Mouse (Mus musculus) lung, postnatal 0 days (tissue): ENCODE measurements at regions not wholly inside any gene's neighbourhood (a gene's known extent, or its start where the extent isn't known, plus 50 kb on each side); places are given as distances from the start of the nearest gene placed in this dataset.

ENCODE experiments used
- ATAC-seq: fragments of 200-750 bp; cut with Nextera tagmentation; 2 replicates; pipeline ENCODE4 v1.8.0; 2017; ENCODE audit warnings: moderate library complexity
- DNase-seq: peaks from one replicate; pipeline ENCODE4 v3.0.0-alpha.2; 2016; ENCODE audit warnings: low spot score
- H3K27ac ChIP-seq: fragments of 300-500 bp; sonication (generic); 2 replicates; pipeline ENCODE4 v1.5.1; 2014; ENCODE audit warnings: antibody characterized with exemption, mild to moderate bottlenecking, low read length, mixed read lengths
- H3K27me3 ChIP-seq: fragments of 300-500 bp; sonication (generic); replicated peaks from 2 replicates; pipeline ENCODE4 v1.6.1; 2014; ENCODE audit warnings: low read length, mixed read lengths; ENCODE audit not compliant: insufficient read depth
- H3K36me3 ChIP-seq: fragments of 300-500 bp; sonication (generic); 2 replicates; pipeline ENCODE4 v1.6.1; 2014; ENCODE audit warnings: low read length, mixed read lengths; ENCODE audit not compliant: insufficient read depth
- H3K4me1 ChIP-seq: fragments of 300-500 bp; sonication (generic); 2 replicates; pipeline ENCODE4 v1.6.1; 2014; ENCODE audit warnings: antibody characterized with exemption, low read depth, low read length, mixed read lengths; ENCODE audit not compliant: insufficient read depth
- H3K4me2 ChIP-seq: fragments of 300-500 bp; sonication (generic); replicated peaks from 2 replicates; pipeline ENCODE4 v1.6.1; 2014; ENCODE audit warnings: low read depth, mild to moderate bottlenecking, low read length, moderate library complexity, mixed read lengths
- H3K4me3 ChIP-seq: fragments of 300-500 bp; sonication (generic); 2 replicates; pipeline ENCODE4 v1.5.1; 2014; ENCODE audit warnings: low read depth, low read length
- H3K9ac ChIP-seq: fragments of 300-500 bp; sonication (generic); replicated peaks from 2 replicates; pipeline ENCODE4 v1.6.1; 2014; ENCODE audit warnings: low read depth, mild to moderate bottlenecking
- H3K9me3 ChIP-seq: fragments of 300-500 bp; sonication (generic); 2 replicates; pipeline ENCODE4 v1.6.1; 2016; ENCODE audit warnings: low read length, mixed read lengths
- CTCF ChIP-seq: IDR thresholded peaks from 2 replicates; pipeline ENCODE4 v1.5.1; 2016; ENCODE audit warnings: antibody characterized with exemption, mild to moderate bottlenecking
- EP300 ChIP-seq: IDR thresholded peaks from 2 replicates; pipeline ENCODE4 v1.6.1; 2016; ENCODE audit warnings: antibody characterized with exemption, mild to moderate bottlenecking, control low read depth
- WGBS: fragments of 180-500 bp; shearing (Covaris S2); extraction: QIAGEN DNeasy Blood & Tissue Kit; methylation state at CpG from one replicate; pipeline ENCODE4 v1.1.7; 2014; 5-methylcytosine and 5-hydroxymethylcytosine counted together

DNA sequence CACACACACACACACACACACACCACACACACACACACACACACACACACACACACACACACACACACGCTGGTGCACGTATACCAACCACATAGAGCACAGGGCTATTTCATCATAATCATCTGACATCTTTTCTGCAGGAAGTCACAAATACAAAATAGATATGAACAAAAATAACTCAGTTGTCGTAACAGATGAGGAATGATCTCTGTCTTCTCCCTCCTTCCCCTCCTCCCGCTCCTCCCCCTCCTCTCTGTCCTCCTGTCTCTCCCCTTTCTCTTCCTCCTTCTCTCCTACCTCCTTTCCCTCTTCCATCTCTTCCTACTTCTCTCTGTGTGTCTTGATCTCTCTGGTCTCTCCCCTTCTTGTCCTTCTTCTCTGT, 85.2 kb upstream of the Bmp2k start:
- Histone ChIP-seq H3K9me3 (no peaks in the 10 kb centered on the region), H3K4me3 (no peak overlapping the region), H3K4me2 (0 out of 2 replicates have a peak overlapping the region, but pooled peaks have one; percentile 30), H3K9ac (no peak overlapping the region), H3K4me1 (peaks cover 3% of the 10 kb centered on the region; the same call in 1 of the 2 replicates), H3K27ac (peak overlapping the region; percentile 86), H3K36me3 (no peaks in the 10 kb centered on the region), H3K27me3 (no peaks in the 10 kb centered on the region)
- WGBS = 37% methylated on average over 4 of the region's 4 CpGs
- DNase-seq (peak; percentile 86), ATAC-seq (peak; percentile 41)
- TF ChIP-seq EP300 (no peak), CTCF (no peak)

DNA sequence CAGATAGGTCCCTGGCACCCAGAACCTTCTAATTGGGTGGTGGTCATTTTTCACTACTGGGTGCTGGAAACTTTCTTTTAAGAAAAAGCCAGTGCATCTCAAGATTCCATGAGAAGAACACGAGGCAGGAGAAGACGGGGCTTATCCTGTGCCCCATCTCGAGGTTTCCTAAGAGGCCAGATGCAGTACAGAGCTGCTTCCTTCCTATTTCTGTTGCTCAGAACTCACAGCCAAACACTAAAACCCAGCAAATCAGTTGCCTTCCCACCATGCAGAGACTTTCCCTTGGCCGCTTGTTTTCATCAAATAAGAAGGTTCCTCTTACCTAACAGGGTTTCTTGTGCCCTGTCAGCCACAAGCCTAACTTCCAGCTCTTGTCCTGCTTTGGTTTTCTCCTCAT, 84.7 kb upstream of the Bmp2k start:
- peak; percentile 56 for DNase-seq
- TF ChIP-seq EP300 (no peak), CTCF (no peak)
- Histone ChIP-seq H3K9ac (no peak overlapping the region), H3K27me3 (no peaks in the 10 kb centered on the region), H3K9me3 (no peaks in the 10 kb centered on the region), H3K4me1 (peaks cover 6% of the 10 kb centered on the region; the same call in 1 of the 2 replicates), H3K4me3 (no peak overlapping the region), H3K27ac (peak overlapping the region; percentile 86), H3K36me3 (no peaks in the 10 kb centered on the region), H3K4me2 (no peak overlapping the region)
- WGBS = 37% methylated on average over 4 of the region's 4 CpGs
- ATAC-seq = no peak

DNA sequence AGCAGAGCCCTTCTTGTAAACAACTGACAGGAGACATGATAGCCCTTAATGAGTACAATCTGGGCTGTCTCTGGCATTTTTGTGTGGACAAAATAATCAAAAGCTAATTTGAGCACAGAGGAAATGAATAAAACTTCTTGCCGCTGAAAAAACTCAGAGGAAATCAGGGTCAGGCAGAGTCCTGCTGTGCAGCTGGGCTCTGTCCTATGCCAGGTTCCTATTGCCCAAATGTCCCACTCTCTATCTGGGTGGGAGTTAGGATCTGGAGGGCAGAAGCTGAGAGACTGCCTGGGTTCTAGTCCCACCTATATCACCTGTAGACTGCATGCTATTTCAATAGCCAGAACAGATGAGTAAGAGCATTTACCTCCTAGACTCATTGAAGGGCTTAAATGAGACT, 83.8 kb upstream of the Bmp2k start:
- H3K4me1 ChIP-seq = peaks cover 9% of the 10 kb centered on the region; the same call in 1 of the 2 replicates
- H3K27ac ChIP-seq = peak overlapping the region; percentile 86
- no peak overlapping the region for H3K4me2 ChIP-seq
- 32% methylated on average over 1 of the region's 1 CpGs for WGBS
- no peak for TF ChIP-seq CTCF
- TF ChIP-seq EP300 = no peak
- ATAC-seq = no peak
- H3K27me3 ChIP-seq = no peaks in the 10 kb centered on the region
- no peak overlapping the region for H3K9ac ChIP-seq
- H3K36me3 ChIP-seq = no peaks in the 10 kb centered on the region
- no peak overlapping the region for H3K4me3 ChIP-seq
- H3K9me3 ChIP-seq = no peaks in the 10 kb centered on the region
- peak; percentile 50 for DNase-seq

GRCm38 (mm10) chr5:96914696-96915404, 82.6 kb upstream of the Bmp2k start:
- H3K27ac ChIP-seq = no peak overlapping the region
- H3K4me3 ChIP-seq = no peak overlapping the region
- no peaks in the 10 kb centered on the region for H3K27me3 ChIP-seq
- no peak for ATAC-seq
- H3K9ac ChIP-seq = no peak overlapping the region
- H3K4me2 ChIP-seq = no peak overlapping the region
- TF ChIP-seq EP300 (no peak), CTCF (no peak)
- H3K4me1 ChIP-seq = peaks cover 9% of the 10 kb centered on the region; the same call in 1 of the 2 replicates
- H3K9me3 ChIP-seq = no peaks in the 10 kb centered on the region
- WGBS = 77% methylated on average over 4 of the region's 4 CpGs
- peak; percentile 34 for DNase-seq
- H3K36me3 ChIP-seq = no peaks in the 10 kb centered on the region

DNA sequence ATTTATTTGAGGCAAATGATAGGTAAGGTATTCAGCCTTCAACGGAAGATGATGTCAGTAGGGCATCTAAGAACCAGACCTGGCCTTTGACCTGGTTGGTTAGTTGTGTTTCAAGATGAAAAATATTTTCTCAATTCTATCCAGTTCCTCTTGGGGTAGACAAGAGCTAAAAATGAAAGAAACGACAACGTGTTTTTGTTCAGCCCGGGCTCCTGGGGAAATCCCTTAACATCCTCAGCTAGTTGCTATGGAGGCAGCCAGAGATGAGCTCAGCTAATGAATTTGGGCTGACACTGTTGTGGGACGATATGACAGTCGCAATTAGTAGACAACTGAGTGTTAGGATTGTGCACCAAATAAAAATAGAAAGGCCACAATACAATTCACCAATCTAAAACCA, 80.6 kb upstream of the Bmp2k start:
- Histone ChIP-seq H3K4me2 (no peak overlapping the region), H3K27me3 (no peaks in the 10 kb centered on the region), H3K4me3 (no peak overlapping the region), H3K9ac (no peak overlapping the region), H3K9me3 (no peaks in the 10 kb centered on the region), H3K27ac (peak overlapping the region; percentile 80), H3K36me3 (no peaks in the 10 kb centered on the region), H3K4me1 (peaks cover 13% of the 10 kb centered on the region; the same call in 1 of the 2 replicates)
- TF ChIP-seq EP300 (no peak), CTCF (no peak)
- no peak for ATAC-seq
- peak; percentile 50 for DNase-seq
- 63% methylated on average over 6 of the region's 6 CpGs for WGBS

- Histone ChIP-seq H3K4me2 (peak overlapping the region; percentile 45), H3K9me3 (no peaks in the 10 kb centered on the region), H3K9ac (no peak overlapping the region), H3K36me3 (no peaks in the 10 kb centered on the region), H3K4me1 (peaks cover 15% of the 10 kb centered on the region; the same call in 1 of the 2 replicates), H3K27me3 (no peaks in the 10 kb centered on the region), H3K4me3 (0 out of 2 replicates have a peak overlapping the region, but pooled peaks have one; percentile 6), H3K27ac (peak overlapping the region; percentile 80)
- WGBS = 13% methylated on average over 10 of the region's 10 CpGs
- ATAC-seq (peak; percentile 66), DNase-seq (peak; percentile 90)
- TF ChIP-seq EP300 (peak; percentile 85), CTCF (no peak)
Observed at GRCm38 (mm10) chr5:96917596-96918258, 79.8 kb upstream of the Bmp2k start.
